In the genomic region with DNA sequence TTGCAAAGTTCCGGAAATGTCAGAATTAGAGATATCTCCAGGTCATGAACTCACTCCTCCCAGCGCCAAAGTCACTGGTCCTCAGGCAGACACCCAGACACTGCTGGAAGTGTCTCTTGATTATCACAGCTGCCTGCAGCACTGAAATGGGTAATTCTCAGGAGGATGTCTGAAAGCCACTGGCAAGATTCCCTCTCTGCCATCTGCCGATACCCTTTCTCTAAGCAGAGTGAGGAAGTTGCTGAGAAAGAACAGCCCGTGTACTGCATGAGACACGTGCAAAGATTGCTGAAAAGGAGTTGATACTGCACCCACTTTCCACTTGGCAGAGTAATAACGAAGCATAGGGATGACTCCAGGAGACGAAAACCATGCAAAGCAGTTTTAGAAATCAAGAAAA, we compare ENCODE assay signal across 12 mouse cellular contexts.
DNase-seq lines count a peak whose midpoint lies in the region; ATAC-seq lines count a peak whose summit lies in the region.
"Had no signal": no experiment of that assay in that cellular context is flagged by ENCODE, and none has a peak within 500 bp of the region (broad histone marks: within the 10 kb centered on the region; RNA-seq: fewer than 3 reads in every experiment).

No protein-coding gene starts in this region.

- ATAC-seq in inflammation-experienced regulatory T-cells, adult 6 months = no peak

- DNase-seq in heart, adult 11 months = peak; percentile 91
- no peak for DNase-seq in heart, postnatal 4 days
- DNase-seq in frontal cortex, postnatal 25 days (ENCODE audit: low spot score in 2 of 2) = peak; percentile 27 to 36
- peak; percentile 68 to 71 for DNase-seq in left cerebral cortex, adult 18-20 months (ENCODE audit: low spot score in 2 of 2)
- DNase-seq in right cerebral cortex, postnatal 25 days = peak; percentile 66
- no peak for DNase-seq in cerebellum, adult 11-12 months
- DNase-seq in thymus, postnatal 0 days (ENCODE audit: low spot score) = no peak
- DNase-seq: gastrocnemius, postnatal 10 days; kidney, postnatal 25 days; liver, embryonic 13.5 days; spleen, adult 18-20 months had no signal

Comparison
In these comparisons a context has a peak if more than half of its experiments do, and no peak if none do; other contexts are left out.
1. DNase-seq: peak in heart, adult 11 months (single experiment), frontal cortex, postnatal 25 days (2 of 2), left cerebral cortex, adult 18-20 months (2 of 2) and right cerebral cortex, postnatal 25 days (single experiment); none in heart, postnatal 4 days (single experiment), cerebellum, adult 11-12 months (single experiment) and thymus, postnatal 0 days (single experiment).